Mouse (Mus musculus) CH12.LX (cell line): ENCODE data around the gene Angel2. TPM values are rescaled to one million over a fixed set of nuclear protein-coding genes. Genes with fewer than 3 reads are reported as not detected.
"Not testable (repeated sequence)": the region's sequence is repeated elsewhere in the genome, so short reads cannot be mapped to it uniquely, and the experiment has no call there.

Experiments used
- DNase-seq: peaks from one replicate; pipeline ENCODE4 v3.0.0-alpha.2; 2013; ENCODE audit errors: extremely low read depth
- H3K27ac ChIP-seq: 2 replicates; pipeline ENCODE4 v1.5.1; 2012; ENCODE audit warnings: low read depth, mild to moderate bottlenecking, control low read depth, moderate library complexity; ENCODE audit not compliant: insufficient read depth
- H3K27me3 ChIP-seq: replicated peaks from 2 replicates; pipeline ENCODE3; 2012; ENCODE audit warnings: inconsistent platforms
- H3K36me3 ChIP-seq, 2 experiments: replicated peaks in 1 of 2; 2 replicates each; pipeline versions ENCODE3 to v1.6.1; 2012; ENCODE audit warnings: inconsistent platforms in 1 of 2, low read length in 1 of 2, mild to moderate bottlenecking in 1 of 2, mixed read lengths in 1 of 2, moderate library complexity in 1 of 2; ENCODE audit not compliant: control insufficient read depth in 1 of 2, insufficient read depth in 1 of 2
- H3K4me1 ChIP-seq, 2 experiments: 2 replicates each; pipeline ENCODE4 v1.6.1; 2012; ENCODE audit warnings: inconsistent platforms in 1 of 2, moderate library complexity in 1 of 2; ENCODE audit not compliant: insufficient read depth in 2 of 2, control insufficient read depth in 1 of 2
- H3K4me2 ChIP-seq: 2 replicates; pipeline ENCODE4 v1.6.1; 2012; ENCODE audit warnings: low read depth, mild to moderate bottlenecking, control low read depth; ENCODE audit not compliant: poor library complexity, insufficient read depth, severe bottlenecking
- H3K4me3 ChIP-seq, 3 experiments: fragments of 150-350 bp in 1 of 3; sonication (generic) in 1 of 3; replicated peaks in 1 of 3; 2 replicates each; pipeline versions ENCODE3 to v1.5.1; 2011 to 2012; ENCODE audit warnings: low read depth in 2 of 3, low read length in 2 of 3, mild to moderate bottlenecking in 2 of 3, moderate library complexity in 2 of 3, control low read depth in 1 of 3, improper control_type of control experiment in 1 of 3, inconsistent platforms in 1 of 3, mixed read lengths in 1 of 3; ENCODE audit not compliant: poor library complexity in 1 of 3
- H3K79me2 ChIP-seq: replicated peaks from 2 replicates; pipeline ENCODE4 v1.6.1; 2012; ENCODE audit warnings: mild to moderate bottlenecking, moderate library complexity; ENCODE audit not compliant: control insufficient read depth, poor library complexity, insufficient read depth, severe bottlenecking; ENCODE audit errors: extremely low read depth
- H3K9ac ChIP-seq: 2 replicates; pipeline ENCODE4 v1.6.1; 2012; ENCODE audit warnings: low read depth, mild to moderate bottlenecking, control low read depth, moderate library complexity; ENCODE audit not compliant: insufficient read depth
- H3K9me3 ChIP-seq: replicated peaks from 2 replicates; pipeline ENCODE3; 2012; ENCODE audit warnings: low read length, inconsistent platforms, mixed read lengths
- CHD1 ChIP-seq: IDR thresholded peaks from 2 replicates; pipeline ENCODE4 v1.6.1; 2012; ENCODE audit warnings: low read depth, low read length, improper control_type of control experiment, inconsistent platforms
- CHD2 ChIP-seq: IDR thresholded peaks from 2 replicates; pipeline ENCODE4 v1.6.1; 2011; ENCODE audit warnings: low read length, improper control_type of control experiment
- HCFC1 ChIP-seq: IDR thresholded peaks from 2 replicates; pipeline ENCODE4 v1.6.1; 2012; ENCODE audit warnings: low read depth, mild to moderate bottlenecking, inconsistent platforms, low read length, improper control_type of control experiment
- IRF4 ChIP-seq: IDR thresholded peaks from 2 replicates; pipeline ENCODE4 v1.6.1; 2014; ENCODE audit warnings: low read depth, mild to moderate bottlenecking, inconsistent platforms, low read length, improper control_type of control experiment
- JUN ChIP-seq: IDR thresholded peaks from 2 replicates; pipeline ENCODE4 v1.6.1; 2011; ENCODE audit warnings: low read depth, mild to moderate bottlenecking, low read length, improper control_type of control experiment, moderate library complexity; ENCODE audit not compliant: insufficient read depth
- JUND ChIP-seq: conservative IDR thresholded peaks from 2 replicates; pipeline ENCODE4 v1.6.1; 2011; ENCODE audit warnings: low read depth, low read length, improper control_type of control experiment
- MAX ChIP-seq: IDR thresholded peaks from 2 replicates; pipeline ENCODE4 v1.6.1; 2011; ENCODE audit warnings: low read length, improper control_type of control experiment
- MEF2A ChIP-seq: IDR thresholded peaks from 2 replicates; pipeline ENCODE4 v1.6.1; 2014; ENCODE audit warnings: low read depth, mild to moderate bottlenecking, inconsistent platforms, low read length, improper control_type of control experiment, borderline replicate concordance
- POLR2A ChIP-seq: IDR thresholded peaks from 2 replicates; pipeline ENCODE4 v1.6.1; 2011; ENCODE audit warnings: low read depth, mild to moderate bottlenecking, improper control_type of control experiment, low read length
- UBTF ChIP-seq: IDR thresholded peaks from 2 replicates; pipeline ENCODE4 v1.6.1; 2012; ENCODE audit warnings: low read depth, mild to moderate bottlenecking, inconsistent platforms, low read length, improper control_type of control experiment, moderate library complexity
- ZC3H11A ChIP-seq: IDR thresholded peaks from 2 replicates; pipeline ENCODE4 v1.6.1; 2012; ENCODE audit warnings: low read depth, mild to moderate bottlenecking, inconsistent platforms, low read length, improper control_type of control experiment
- ZMIZ1 ChIP-seq: IDR thresholded peaks from 2 replicates; pipeline ENCODE4 v1.6.1; 2012; ENCODE audit warnings: low read depth, mild to moderate bottlenecking, inconsistent platforms, low read length, improper control_type of control experiment
- dilution Hi-C: fragments of 300-500 bp; cut with MboI; formaldehyde crosslinking; loops from 2 replicates; pipeline ENCODE4 v1.14.3; 2020; ENCODE audit warnings: low sequenced_read_pairs; ENCODE audit not compliant: extremely low pct_unique_long_range_greater_than_20kb, extremely low pct_ligation_motif_present
- in situ Hi-C: fragments of 300-500 bp; cut with MboI; formaldehyde crosslinking; loops from 3 replicates; pipeline ENCODE4 v1.14.3; 2019; ENCODE audit warnings: low sequenced_read_pairs, low pct_ligation_motif_present, low pct_unique_long_range_greater_than_20kb, mixed read lengths
- polyA plus RNA-seq: library from polyadenylated mRNA; unstranded; fragments of >175 nt; gene quantifications from 2 replicates; pipeline ENCODE4 v1.2.1, GENCODE M21; 2012; ENCODE audit warnings: low read depth; ENCODE audit not compliant: insufficient read length
- total RNA-seq, 2 experiments: library from RNA; depleted of rRNA; stranded (reverse); fragments of 300-350 nt in 1 of 2; fragments of >200 nt in 1 of 2; gene quantifications; 2 replicates each; pipeline ENCODE4 v1.2.3; 2012 to 2014

Gene Angel2
- total RNA-seq (2012; rRNA removed): 24.4 and 25.3 TPM in 2 replicates
- total RNA-seq (2014; rRNA removed): 49.9 and 53.6 TPM in 2 replicates
- polyA plus RNA-seq: 34.2 and 34.8 TPM in 2 replicates

- H3K27ac ChIP-seq, H3K27me3 ChIP-seq, H3K4me3 ChIP-seq, DNase-seq, in situ Hi-C loops, H3K9ac ChIP-seq, H3K9me3 ChIP-seq, dilution Hi-C loops, H3K4me2 ChIP-seq, H3K79me2 ChIP-seq, H3K36me3 ChIP-seq: not testable (repeated sequence)
- H3K4me1 ChIP-seq: peaks cover 2 to 13% of the 10 kb centered on the region in 2 experiments
Measured at GRCm38 (mm10) chr1:190924812-190925211, at the start of gene Angel2. TSS of gene Angel2 (plus strand) at chr1:190925112.

DNA sequence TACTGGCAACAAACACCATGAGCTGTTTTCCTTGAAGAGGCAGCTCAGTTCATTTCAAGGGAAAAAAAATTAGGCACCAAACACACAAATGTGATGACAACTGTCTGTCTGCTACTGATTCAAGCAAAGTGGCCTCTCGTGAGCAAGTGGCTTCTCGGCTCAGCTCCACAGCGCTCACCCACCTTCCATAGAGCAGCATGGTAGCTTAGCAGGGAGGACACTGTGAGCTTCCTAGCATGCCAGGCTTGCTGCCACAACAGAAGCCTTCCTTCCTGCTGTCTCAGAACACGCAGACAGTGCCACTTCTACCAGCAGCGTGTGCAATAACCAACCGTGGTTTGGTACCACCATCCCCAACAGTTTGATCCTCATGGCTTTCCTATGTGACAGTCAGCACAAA, 49.2 kb upstream of the Angel2 start:
- Histone ChIP-seq H3K27ac (no peak overlapping the region), H3K4me3 (no peak overlapping the region), H3K4me1 (peaks cover 2 to 26% of the 10 kb centered on the region in 2 experiments; a peak in 3 of 4 replicates), H3K9me3 (no peaks in the 10 kb centered on the region), H3K9ac (no peak overlapping the region), H3K79me2 (no peaks in the 10 kb centered on the region), H3K36me3 (peaks cover 7 to 55% of the 10 kb centered on the region in 2 experiments), H3K27me3 (no peaks in the 10 kb centered on the region), H3K4me2 (no peak overlapping the region)
- DNase-seq: no peak
- no peak for TF ChIP-seq MAX
- TF ChIP-seq MEF2A: no peak
- no peak for TF ChIP-seq JUN
- no peak for TF ChIP-seq IRF4
- no peak for TF ChIP-seq POLR2A
- no peak for TF ChIP-seq ZMIZ1
- no peak for TF ChIP-seq JUND
- TF ChIP-seq CHD1: no peak
- no peak for TF ChIP-seq UBTF
- no peak for TF ChIP-seq ZC3H11A
- TF ChIP-seq CHD2: no peak
- dilution Hi-C loops (no loop called here), in situ Hi-C loops (loop anchor here (5.0 kb wide), 1 partner anchor 33 kb away; no protein-coding TSS in a partner anchor)

GRCm38 (mm10) chr1:190880638-190881037, 44.3 kb upstream of the Angel2 start:
- Histone ChIP-seq H3K4me2 (no peak overlapping the region), H3K27me3 (no peaks in the 10 kb centered on the region), H3K27ac (no peak overlapping the region), H3K79me2 (no peaks in the 10 kb centered on the region), H3K4me1 (peaks cover 0 to 14% of the 10 kb centered on the region in 2 experiments; a peak in 2 of 4 replicates), H3K36me3 (peaks cover 16 to 66% of the 10 kb centered on the region in 2 experiments), H3K9me3 (no peaks in the 10 kb centered on the region), H3K9ac (no peak overlapping the region), H3K4me3 (no peak overlapping the region)
- no peak for DNase-seq
- dilution Hi-C loops: no loop called here
- no peak for TF ChIP-seq JUN
- TF ChIP-seq HCFC1: no peak
- in situ Hi-C loops: no loop called here
